12 mouse cellular contexts compared by ENCODE assay signal in the genomic region with DNA sequence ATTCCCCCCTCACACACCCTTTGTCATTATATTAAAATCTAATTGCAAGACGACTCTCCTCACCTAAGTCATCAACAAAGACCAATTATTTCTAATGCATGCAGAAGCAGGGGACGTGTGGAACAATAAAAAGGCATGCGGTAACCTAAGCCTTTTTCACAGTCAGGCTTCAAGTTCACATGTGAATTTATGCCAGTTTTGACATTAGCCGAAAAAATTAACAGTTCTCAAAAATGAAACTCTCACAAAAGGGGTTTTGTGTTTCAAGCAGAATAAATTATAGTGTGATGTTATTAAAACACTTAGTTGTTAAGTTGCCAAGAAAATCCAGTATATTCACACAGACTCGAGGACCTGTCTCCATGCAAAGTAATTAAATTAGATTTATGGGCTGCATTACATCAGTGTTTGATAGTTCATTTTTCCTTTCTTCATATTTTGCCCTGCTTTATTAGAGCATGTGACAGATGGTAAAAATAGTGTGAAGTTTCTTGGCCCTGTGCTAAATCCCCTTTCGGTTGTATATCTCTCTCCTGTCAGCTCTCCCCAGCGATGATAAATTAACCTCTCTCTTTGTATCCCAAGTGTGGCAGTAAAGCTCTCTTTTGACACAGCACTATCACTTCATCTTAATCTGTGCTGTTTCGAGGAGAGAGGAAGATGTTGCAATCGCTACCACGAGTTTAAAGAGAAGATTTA.
A peak's percentile ranks its signal among the peaks of the same experiment; 100 is the strongest.
DNase-seq lines count a peak whose midpoint lies in the region; ATAC-seq and TF ChIP-seq lines count a peak whose summit lies in the region.
"Had no signal": no experiment of that assay in that cellular context is flagged by ENCODE, and none has a peak within 500 bp of the region (broad histone marks: within the 10 kb centered on the region; RNA-seq: fewer than 3 reads in every experiment).

No protein-coding gene starts in this region.

- no peak overlapping the region for H3K27ac ChIP-seq in kidney, embryonic 14.5 days (ENCODE audit: low read depth, low read length)
- no peak overlapping the region for H3K27ac ChIP-seq in forebrain, postnatal 0 days (ENCODE audit: low read depth, low read length)
- no peak overlapping the region for H3K27ac ChIP-seq in limb, embryonic 15.5 days

- no peak overlapping the region for H3K4me2 ChIP-seq in kidney, embryonic 14.5 days (replicated peaks; ENCODE audit: low read depth, low read length)
- no peak overlapping the region for H3K4me2 ChIP-seq in forebrain, postnatal 0 days (ENCODE audit: low read depth)
- no peak overlapping the region for H3K4me2 ChIP-seq in limb, embryonic 15.5 days

- H3K27me3 ChIP-seq in kidney, embryonic 14.5 days (ENCODE audit: control insufficient read depth, insufficient read depth, low read length) = peaks cover 10% of the 10 kb centered on the region; the same call in 1 of the 2 replicates
- H3K27me3 ChIP-seq in forebrain, postnatal 0 days (ENCODE audit: insufficient read depth, low read length) = no peaks in the 10 kb centered on the region
- H3K27me3 ChIP-seq in limb, embryonic 15.5 days = peaks cover 21% of the 10 kb centered on the region; the same call in 1 of the 2 replicates

- H3K9me3 ChIP-seq in kidney, embryonic 14.5 days (ENCODE audit: control insufficient read depth, low read length) = no peaks in the 10 kb centered on the region
- H3K9me3 ChIP-seq in forebrain, postnatal 0 days (ENCODE audit: low read length) = no peaks in the 10 kb centered on the region
- no peaks in the 10 kb centered on the region for H3K9me3 ChIP-seq in limb, embryonic 15.5 days

- no peak overlapping the region for H3K9ac ChIP-seq in kidney, embryonic 14.5 days (ENCODE audit: low read depth, low read length)
- H3K9ac ChIP-seq in forebrain, postnatal 0 days = no peak overlapping the region
- no peak overlapping the region for H3K9ac ChIP-seq in limb, embryonic 15.5 days

- peaks cover 13% of the 10 kb centered on the region; the same call in 1 of the 2 replicates for H3K4me1 ChIP-seq in kidney, embryonic 14.5 days (ENCODE audit: control insufficient read depth, insufficient read depth, low read length)
- H3K4me1 ChIP-seq in forebrain, postnatal 0 days (ENCODE audit: insufficient read depth) = no peaks in the 10 kb centered on the region
- peaks cover 28% of the 10 kb centered on the region for H3K4me1 ChIP-seq in limb, embryonic 15.5 days

- peak; percentile 59; the same call in 1 of the 2 replicates for ATAC-seq in kidney, embryonic 14.5 days (ENCODE audit: low FRiP score, low TSS enrichment)
- ATAC-seq in forebrain, postnatal 0 days = peak; percentile 86
- ATAC-seq in limb, embryonic 15.5 days (ENCODE audit: insufficient number of reproducible peaks, low FRiP score, low TSS enrichment, low read depth) = peak; percentile 63

- WGBS in kidney, embryonic 14.5 days = 12% methylated on average over 10 of the region's 10 CpGs
- WGBS in forebrain, postnatal 0 days = 20% methylated on average over 10 of the region's 10 CpGs
- 22% methylated on average over 10 of the region's 10 CpGs for WGBS in limb, embryonic 15.5 days

- no peaks in the 10 kb centered on the region for H3K36me3 ChIP-seq in kidney, embryonic 14.5 days (ENCODE audit: control insufficient read depth, insufficient read depth, low read length)
- no peaks in the 10 kb centered on the region for H3K36me3 ChIP-seq in forebrain, postnatal 0 days (ENCODE audit: insufficient read depth)
- H3K36me3 ChIP-seq in limb, embryonic 15.5 days = no peaks in the 10 kb centered on the region

- TF ChIP-seq CTCF in forebrain, postnatal 0 days (IDR thresholded peaks at IDR 0.05; ENCODE audit: low read depth) = no peak

- no peak overlapping the region for H3K4me3 ChIP-seq in kidney, embryonic 14.5 days (ENCODE audit: low read length)
- no peak overlapping the region for H3K4me3 ChIP-seq in forebrain, postnatal 0 days (ENCODE audit: low read depth, low read length)
- no peak overlapping the region for H3K4me3 ChIP-seq in limb, embryonic 15.5 days

- no peak for DNase-seq in kidney, postnatal 10 days
- DNase-seq in Muller cell, postnatal 12 days (ENCODE audit: inconsistent ontology term) = peak; percentile 23
- DNase-seq in forebrain, postnatal 0 days = peak; percentile 47
- DNase-seq in adrenal gland, adult 18-20 months (ENCODE audit: low spot score in 2 of 2) = no peak
- no peak for DNase-seq in frontal cortex, adult 2 months (ENCODE audit: extremely low spot score in 1 of 2, low spot score in 1 of 2)
- DNase-seq in kidney, postnatal 4 days = no peak
- DNase-seq: gastrocnemius, postnatal 25 days; kidney, adult 18-20 months; spleen, adult 18-20 months; thymus, postnatal 36 days had no signal

Comparison
In these comparisons a context has a peak if more than half of its experiments do, and no peak if none do; other contexts are left out.
1. DNase-seq: peak in Muller cell, postnatal 12 days (single experiment) and forebrain, postnatal 0 days (single experiment); none in kidney, postnatal 10 days (single experiment), adrenal gland, adult 18-20 months (0 of 2), frontal cortex, adult 2 months (0 of 2) and kidney, postnatal 4 days (0 of 2).
2. Peak in every context shown above with its lines, with median percentiles within 50 percentile points of each other: ATAC-seq.